Mouse (Mus musculus): Measurements from ENCODE around the gene Ciao2a. TPM values are rescaled to one million over a fixed set of nuclear protein-coding genes. Genes with fewer than 3 reads are reported as not detected.

Gene Ciao2a
- total RNA-seq, 1 experiment: 55.9 TPM

DNA sequence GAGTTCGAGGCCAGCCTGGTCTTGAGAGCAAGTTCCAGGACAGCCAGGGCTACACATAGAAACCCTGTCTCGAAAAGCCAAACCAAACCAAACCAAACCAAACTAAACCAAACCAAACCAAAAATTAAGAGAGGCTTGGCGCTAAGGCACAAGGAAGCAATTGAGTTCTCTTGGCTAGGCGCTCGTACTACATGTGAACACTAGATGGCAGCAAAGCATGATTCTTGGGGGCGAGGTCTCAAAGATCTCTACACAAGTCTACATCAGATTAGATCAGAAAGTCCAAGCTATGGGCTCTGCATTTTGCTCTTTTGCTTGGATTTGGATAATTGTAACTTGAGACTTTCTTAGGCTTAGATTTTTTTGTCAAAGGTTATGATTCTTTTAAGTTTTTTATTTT lies 17.8 kb downstream of the Ciao2a start:
- H3K27ac ChIP-seq (ENCODE audit: insufficient read depth, low read depth, low read length, poor library complexity, severe bottlenecking): no peak overlapping the region
- TF ChIP-seq MAFK (IDR thresholded peaks at IDR 0.05; ENCODE audit: insufficient read depth, low read depth, low read length) (no peak), ZC3H11A (IDR thresholded peaks at IDR 0.05; ENCODE audit: borderline replicate concordance, low read depth, low read length) (peak; percentile 81)
- no peak overlapping the region for H3K9ac ChIP-seq (ENCODE audit: insufficient read depth, low read depth, low read length, poor library complexity, severe bottlenecking)
- in situ Hi-C loops (cut with MboI; ENCODE audit: low sequenced_read_pairs in 2 of 2, unreplicated experiment in 2 of 2): no loop called here
- peaks cover 10% of the 10 kb centered on the region; the same call in 1 of the 2 replicates for H3K36me3 ChIP-seq (ENCODE audit: control insufficient read depth, insufficient read depth, low read length, poor library complexity, severe bottlenecking)
- no peaks in the 10 kb centered on the region for H3K4me1 ChIP-seq (ENCODE audit: control insufficient read depth in 2 of 2, insufficient read depth in 2 of 2, low read length in 2 of 2, poor library complexity in 1 of 2)
- H3K4me3 ChIP-seq (ENCODE audit: insufficient read depth in 1 of 2, low read depth in 1 of 2, low read length in 2 of 2, poor library complexity in 1 of 2, severe bottlenecking in 1 of 2): no peak overlapping the region
- peak; percentile 66 for DNase-seq (ENCODE audit: low read depth, low spot score)
- H3K9me3 ChIP-seq (ENCODE audit: control insufficient read depth, insufficient read depth, low read depth, low read length): no peaks in the 10 kb centered on the region

DNA sequence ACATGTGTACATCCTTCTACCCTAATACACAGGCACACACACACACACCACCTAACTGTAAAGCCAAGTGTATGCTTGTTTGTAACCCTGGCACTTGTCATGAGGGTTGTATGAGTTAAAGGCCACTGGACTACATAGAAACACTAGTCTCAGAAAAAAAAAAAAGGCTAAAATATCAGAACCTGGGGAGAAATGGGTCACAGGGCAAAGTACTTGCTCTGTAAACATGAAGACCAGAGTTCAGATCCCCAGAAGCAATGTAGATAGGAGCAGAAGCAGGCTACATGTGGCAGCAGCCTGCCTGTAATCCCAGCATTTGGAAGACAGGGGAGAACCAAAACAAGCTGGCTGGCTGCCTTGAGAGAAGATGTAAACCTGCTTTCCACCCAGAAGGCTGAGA lies 19.7 kb downstream of the Ciao2a start:
- DNase-seq (ENCODE audit: low read depth, low spot score): no peak
- in situ Hi-C loops (cut with MboI; ENCODE audit: low sequenced_read_pairs in 2 of 2, unreplicated experiment in 2 of 2): no loop called here
- Histone ChIP-seq H3K27ac (ENCODE audit: insufficient read depth, low read depth, low read length, poor library complexity, severe bottlenecking) (no peak overlapping the region), H3K9me3 (ENCODE audit: control insufficient read depth, insufficient read depth, low read depth, low read length) (no peaks in the 10 kb centered on the region), H3K4me1 (ENCODE audit: control insufficient read depth in 2 of 2, insufficient read depth in 2 of 2, low read length in 2 of 2, poor library complexity in 1 of 2) (no peaks in the 10 kb centered on the region), H3K36me3 (ENCODE audit: control insufficient read depth, insufficient read depth, low read length, poor library complexity, severe bottlenecking) (no peaks in the 10 kb centered on the region), H3K9ac (ENCODE audit: insufficient read depth, low read depth, low read length, poor library complexity, severe bottlenecking) (no peak overlapping the region), H3K4me3 (ENCODE audit: insufficient read depth in 1 of 2, low read depth in 1 of 2, low read length in 2 of 2, poor library complexity in 1 of 2, severe bottlenecking in 1 of 2) (no peak overlapping the region)
- TF ChIP-seq ZC3H11A (IDR thresholded peaks at IDR 0.05; ENCODE audit: borderline replicate concordance, low read depth, low read length) (no peak), CHD2 (IDR thresholded peaks at IDR 0.05; ENCODE audit: low read depth, low read length) (no peak), HCFC1 (IDR thresholded peaks at IDR 0.05; ENCODE audit: borderline replicate concordance, insufficient read depth, low read length) (no peak), ZNF384 (IDR thresholded peaks at IDR 0.05; ENCODE audit: low read depth, low read length) (no peak), MAFK (IDR thresholded peaks at IDR 0.05; ENCODE audit: insufficient read depth, low read depth, low read length) (no peak)

DNA sequence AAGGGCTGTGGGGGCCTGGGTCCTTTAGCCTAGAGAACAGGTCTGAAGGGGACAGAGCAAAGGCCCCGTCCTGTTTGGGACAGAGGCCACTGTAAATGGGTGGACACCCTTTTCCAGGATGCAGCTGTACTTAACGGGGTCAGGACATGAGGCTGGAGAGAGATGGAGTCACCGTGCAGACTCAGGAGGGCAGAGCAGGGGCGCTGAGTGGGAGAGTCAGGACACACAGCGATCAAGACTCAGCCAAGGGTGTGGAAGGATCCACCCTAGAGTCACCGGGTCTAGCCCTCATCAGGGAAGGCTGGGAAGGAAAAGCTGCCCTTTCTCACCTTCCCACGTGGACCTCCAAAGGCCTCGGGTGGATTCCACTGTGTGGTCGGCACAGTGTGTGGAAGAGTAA lies 25.6 kb downstream of the Ciao2a start:
- in situ Hi-C loops (cut with MboI; ENCODE audit: low sequenced_read_pairs in 2 of 2, unreplicated experiment in 2 of 2): no loop called here
- DNase-seq (ENCODE audit: low read depth, low spot score): no peak
- Histone ChIP-seq H3K4me3 (ENCODE audit: insufficient read depth in 1 of 2, low read depth in 1 of 2, low read length in 2 of 2, poor library complexity in 1 of 2, severe bottlenecking in 1 of 2) (peak overlapping the region in 1 of 2 experiments; percentile 48; a peak in 1 of 4 replicates), H3K9ac (ENCODE audit: insufficient read depth, low read depth, low read length, poor library complexity, severe bottlenecking) (no peak overlapping the region), H3K27ac (ENCODE audit: insufficient read depth, low read depth, low read length, poor library complexity, severe bottlenecking) (no peak overlapping the region), H3K9me3 (ENCODE audit: control insufficient read depth, insufficient read depth, low read depth, low read length) (no peaks in the 10 kb centered on the region), H3K36me3 (ENCODE audit: control insufficient read depth, insufficient read depth, low read length, poor library complexity, severe bottlenecking) (no peaks in the 10 kb centered on the region), H3K4me1 (ENCODE audit: control insufficient read depth in 2 of 2, insufficient read depth in 2 of 2, low read length in 2 of 2, poor library complexity in 1 of 2) (peaks cover 0 to 12% of the 10 kb centered on the region in 2 experiments; a peak in 1 of 4 replicates)
- TF ChIP-seq HCFC1 (IDR thresholded peaks at IDR 0.05; ENCODE audit: borderline replicate concordance, insufficient read depth, low read length) (no peak), CHD2 (IDR thresholded peaks at IDR 0.05; ENCODE audit: low read depth, low read length) (no peak), ZNF384 (IDR thresholded peaks at IDR 0.05; ENCODE audit: low read depth, low read length) (no peak), ZC3H11A (IDR thresholded peaks at IDR 0.05; ENCODE audit: borderline replicate concordance, low read depth, low read length) (no peak), MAFK (IDR thresholded peaks at IDR 0.05; ENCODE audit: insufficient read depth, low read depth, low read length) (no peak)

DNA sequence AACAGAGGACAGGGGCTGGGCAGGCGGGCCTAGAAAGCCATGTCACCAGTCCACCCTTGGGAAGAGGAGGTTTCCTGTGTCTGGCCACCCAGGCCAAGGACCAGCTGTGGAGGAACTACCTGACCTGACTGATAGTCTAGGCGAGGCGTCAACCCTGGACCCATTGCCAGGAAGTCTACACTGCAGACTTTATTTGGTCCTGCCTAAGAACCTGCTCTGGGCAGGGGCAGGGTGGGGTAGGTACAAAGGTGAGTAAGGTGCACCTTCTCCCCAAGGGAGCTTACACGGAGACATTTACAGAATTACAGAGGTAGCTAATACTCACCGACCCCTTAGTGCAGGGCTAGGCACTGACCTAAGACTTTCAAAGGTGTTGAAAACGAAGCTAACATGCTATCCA lies 27.2 kb downstream of the Ciao2a start:
- in situ Hi-C loops (cut with MboI; ENCODE audit: low sequenced_read_pairs in 2 of 2, unreplicated experiment in 2 of 2): no loop called here

DNA sequence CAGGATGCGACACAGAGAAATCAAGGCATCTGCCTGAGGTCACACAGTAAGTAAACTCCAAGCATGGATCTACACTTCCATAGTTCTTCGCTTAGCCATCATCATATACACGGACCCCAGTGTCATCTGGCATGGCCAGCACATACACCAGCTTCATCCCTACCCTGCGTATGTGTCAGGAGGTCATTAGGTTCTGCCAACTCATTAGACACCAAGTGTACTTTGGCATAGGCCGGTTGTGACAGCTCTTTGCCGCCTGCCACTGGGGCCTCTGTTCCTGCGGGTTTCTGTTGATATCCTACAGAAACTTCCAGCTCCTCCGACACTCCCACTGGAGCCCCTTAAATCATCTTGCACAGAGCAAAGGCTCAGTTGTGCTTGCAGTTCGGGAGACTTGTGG lies 27.6 kb downstream of the Ciao2a start:
- TF ChIP-seq ZNF384 (IDR thresholded peaks at IDR 0.05; ENCODE audit: low read depth, low read length) (no peak), CHD2 (IDR thresholded peaks at IDR 0.05; ENCODE audit: low read depth, low read length) (no peak), MAFK (IDR thresholded peaks at IDR 0.05; ENCODE audit: insufficient read depth, low read depth, low read length) (no peak), HCFC1 (IDR thresholded peaks at IDR 0.05; ENCODE audit: borderline replicate concordance, insufficient read depth, low read length) (no peak), ZC3H11A (IDR thresholded peaks at IDR 0.05; ENCODE audit: borderline replicate concordance, low read depth, low read length) (no peak)
- Histone ChIP-seq H3K36me3 (ENCODE audit: control insufficient read depth, insufficient read depth, low read length, poor library complexity, severe bottlenecking) (no peaks in the 10 kb centered on the region), H3K4me1 (ENCODE audit: control insufficient read depth in 2 of 2, insufficient read depth in 2 of 2, low read length in 2 of 2, poor library complexity in 1 of 2) (peaks cover 0 to 12% of the 10 kb centered on the region in 2 experiments; a peak in 1 of 4 replicates), H3K9me3 (ENCODE audit: control insufficient read depth, insufficient read depth, low read depth, low read length) (no peaks in the 10 kb centered on the region), H3K4me3 (ENCODE audit: insufficient read depth in 1 of 2, low read depth in 1 of 2, low read length in 2 of 2, poor library complexity in 1 of 2, severe bottlenecking in 1 of 2) (no peak overlapping the region), H3K9ac (ENCODE audit: insufficient read depth, low read depth, low read length, poor library complexity, severe bottlenecking) (no peak overlapping the region), H3K27ac (ENCODE audit: insufficient read depth, low read depth, low read length, poor library complexity, severe bottlenecking) (no peak overlapping the region)
- DNase-seq (ENCODE audit: low read depth, low spot score): no peak
- in situ Hi-C loops (cut with MboI; ENCODE audit: low sequenced_read_pairs in 2 of 2, unreplicated experiment in 2 of 2): no loop called here

More for the DNA sequence above, 27.2 kb downstream of the Ciao2a start:
- Histone ChIP-seq H3K4me1 (ENCODE audit: control insufficient read depth in 2 of 2, insufficient read depth in 2 of 2, low read length in 2 of 2, poor library complexity in 1 of 2) (peaks cover 0 to 12% of the 10 kb centered on the region in 2 experiments; a peak in 1 of 4 replicates), H3K36me3 (ENCODE audit: control insufficient read depth, insufficient read depth, low read length, poor library complexity, severe bottlenecking) (no peaks in the 10 kb centered on the region), H3K4me3 (ENCODE audit: insufficient read depth in 1 of 2, low read depth in 1 of 2, low read length in 2 of 2, poor library complexity in 1 of 2, severe bottlenecking in 1 of 2) (no peak overlapping the region), H3K27ac (ENCODE audit: insufficient read depth, low read depth, low read length, poor library complexity, severe bottlenecking) (no peak overlapping the region), H3K9ac (ENCODE audit: insufficient read depth, low read depth, low read length, poor library complexity, severe bottlenecking) (no peak overlapping the region), H3K9me3 (ENCODE audit: control insufficient read depth, insufficient read depth, low read depth, low read length) (no peaks in the 10 kb centered on the region)
- TF ChIP-seq ZNF384 (IDR thresholded peaks at IDR 0.05; ENCODE audit: low read depth, low read length): no peak
- no peak for TF ChIP-seq CHD2 (IDR thresholded peaks at IDR 0.05; ENCODE audit: low read depth, low read length)
- TF ChIP-seq ZC3H11A (IDR thresholded peaks at IDR 0.05; ENCODE audit: borderline replicate concordance, low read depth, low read length): no peak
- TF ChIP-seq HCFC1 (IDR thresholded peaks at IDR 0.05; ENCODE audit: borderline replicate concordance, insufficient read depth, low read length): no peak
- no peak for TF ChIP-seq MAFK (IDR thresholded peaks at IDR 0.05; ENCODE audit: insufficient read depth, low read depth, low read length)
- no peak for DNase-seq (ENCODE audit: low read depth, low spot score)

All from ES-E14 (cell line).